ENCODE assay signal across 20 mouse cellular contexts in the genomic region with DNA sequence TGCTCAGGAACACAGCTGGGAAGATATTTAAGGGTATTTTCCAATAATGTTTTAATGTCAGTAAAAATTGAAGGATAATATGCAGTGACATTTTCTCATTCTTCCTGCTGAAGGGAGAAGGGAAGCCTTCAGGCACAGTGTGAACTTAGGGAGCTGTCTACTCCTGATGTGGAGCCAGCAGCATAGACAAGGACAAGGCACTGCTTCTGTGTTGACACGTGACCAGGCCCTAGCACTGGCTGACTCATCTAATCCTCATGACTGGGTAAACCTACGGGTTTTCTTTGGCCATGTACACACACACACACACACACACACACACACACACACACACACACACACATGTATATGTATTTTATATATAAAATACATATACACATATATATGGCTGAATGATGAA.
DNase-seq lines count a peak whose midpoint lies in the region; ATAC-seq and TF ChIP-seq lines count a peak whose summit lies in the region.
"Had no signal": no experiment of that assay in that cellular context is flagged by ENCODE, and none has a peak within 500 bp of the region (broad histone marks: within the 10 kb centered on the region; RNA-seq: fewer than 3 reads in every experiment).

No protein-coding gene starts in this region.

- H3K4me2 ChIP-seq in heart, postnatal 0 days (ENCODE audit: low read depth, low read length), result no peak overlapping the region
- H3K4me2 ChIP-seq in stomach, embryonic 15.5 days, result no peak overlapping the region
- H3K4me2 ChIP-seq: heart, embryonic 11.5 days; midbrain, embryonic 11.5 days had no signal

- H3K27ac ChIP-seq in heart, postnatal 0 days (ENCODE audit: low read depth), result peak overlapping the region; percentile 22; the same call in 1 of the 2 replicates
- no peak overlapping the region for H3K27ac ChIP-seq in heart, adult 2 months
- H3K27ac ChIP-seq in stomach, embryonic 15.5 days, result no peak overlapping the region
- H3K27ac ChIP-seq in gastrocnemius, adult 2 months, result no peak overlapping the region
- H3K27ac ChIP-seq: hindbrain, embryonic 10.5 days; hindbrain, postnatal 0 days; macrophage had no signal

- H3ac ChIP-seq in C2C12 (ENCODE audit: control insufficient read depth, insufficient read length, low read depth), result no peak overlapping the region

- no peaks in the 10 kb centered on the region for H3K36me3 ChIP-seq in heart, postnatal 0 days (replicated peaks; ENCODE audit: control insufficient read depth, insufficient read depth, low read length)
- no peaks in the 10 kb centered on the region for H3K36me3 ChIP-seq in heart, adult 2 months (ENCODE audit: control insufficient read depth, insufficient read depth, low read length)
- H3K36me3 ChIP-seq in C2C12 (ENCODE audit: control insufficient read depth, insufficient read depth), result no peaks in the 10 kb centered on the region
- no peaks in the 10 kb centered on the region for H3K36me3 ChIP-seq in stomach, embryonic 15.5 days
- H3K36me3 ChIP-seq: hindbrain, embryonic 10.5 days had no signal

- no peaks in the 10 kb centered on the region for H3K27me3 ChIP-seq in heart, postnatal 0 days (ENCODE audit: control insufficient read depth, insufficient read depth, low read length)
- H3K27me3 ChIP-seq in heart, adult 2 months (ENCODE audit: control insufficient read depth, insufficient read depth, low read length), result no peaks in the 10 kb centered on the region
- H3K27me3 ChIP-seq in C2C12 (ENCODE audit: control insufficient read depth, insufficient read depth, insufficient read length), result no peaks in the 10 kb centered on the region
- no peaks in the 10 kb centered on the region for H3K27me3 ChIP-seq in stomach, embryonic 15.5 days (replicated peaks)

- intact Hi-C loops in heart, adult 2 months (cut with DNase I), result no loop called here
- intact Hi-C loops in gastrocnemius, adult 2 months (cut with DNase I), result no loop called here

- no peaks in the 10 kb centered on the region for H3K79me3 ChIP-seq in C2C12 (ENCODE audit: low read depth)

- no peaks in the 10 kb centered on the region for H3K9me3 ChIP-seq in heart, postnatal 0 days (replicated peaks; ENCODE audit: control insufficient read depth, low read length)
- no peaks in the 10 kb centered on the region for H3K9me3 ChIP-seq in stomach, embryonic 15.5 days
- H3K9me3 ChIP-seq: hindbrain, embryonic 10.5 days had no signal

- H3K9ac ChIP-seq in heart, postnatal 0 days (replicated peaks; ENCODE audit: low read depth, low read length), result no peak overlapping the region
- H3K9ac ChIP-seq in heart, adult 2 months (ENCODE audit: low read depth, low read length), result no peak overlapping the region
- H3K9ac ChIP-seq in stomach, embryonic 15.5 days, result no peak overlapping the region
- H3K9ac ChIP-seq: liver, postnatal 0 days had no signal

- no peak for TF ChIP-seq POLR2A in heart, adult 2 months (IDR thresholded peaks at IDR 0.05; ENCODE audit: insufficient read depth, low read depth, low read length)

- no peak for TF ChIP-seq CTCF in heart, postnatal 0 days (IDR thresholded peaks at IDR 0.05; ENCODE audit: low read depth)
- no peak for TF ChIP-seq CTCF in heart, adult 2 months (IDR thresholded peaks at IDR 0.05)
- no peak for TF ChIP-seq CTCF in C2C12 (IDR thresholded peaks at IDR 0.05; ENCODE audit: control insufficient read depth, insufficient read depth, insufficient read length)
- no peak for TF ChIP-seq CTCF in gastrocnemius, adult 2 months (IDR thresholded peaks at IDR 0.05)

- H3K79me2 ChIP-seq in heart, adult 2 months (replicated peaks; ENCODE audit: control insufficient read depth, insufficient read depth, low read length), result no peaks in the 10 kb centered on the region
- no peaks in the 10 kb centered on the region for H3K79me2 ChIP-seq in C2C12 (ENCODE audit: control insufficient read depth, insufficient read depth)

- 29% methylated on average over 2 of the region's 2 CpGs for WGBS in heart, postnatal 0 days
- 27% methylated on average over 2 of the region's 2 CpGs for WGBS in heart, adult 2 months
- 58% methylated on average over 2 of the region's 2 CpGs for WGBS in stomach, embryonic 15.5 days

- no peak overlapping the region for H3K4me3 ChIP-seq in heart, postnatal 0 days (ENCODE audit: low read depth, low read length)
- no peak overlapping the region for H3K4me3 ChIP-seq in heart, adult 2 months
- H3K4me3 ChIP-seq in C2C12 (ENCODE audit: insufficient read depth, poor library complexity, severe bottlenecking), result no peak overlapping the region
- H3K4me3 ChIP-seq in stomach, embryonic 15.5 days (replicated peaks), result no peak overlapping the region
- H3K4me3 ChIP-seq in gastrocnemius, adult 2 months, result no peak overlapping the region
- H3K4me3 ChIP-seq: hindbrain, embryonic 10.5 days had no signal

- DNase-seq in heart, postnatal 0 days (ENCODE audit: low spot score), result no peak
- no peak for DNase-seq in heart, adult 2 months
- DNase-seq in adrenal gland, postnatal 25 days, result peak; percentile 10
- DNase-seq in urinary bladder, adult 18-20 months (ENCODE audit: low spot score in 2 of 2), result no peak
- no peak for DNase-seq in gastrocnemius, adult 2 months
- DNase-seq: cerebellum, adult 11 months; cerebellum, postnatal 14 days; gastrocnemius, postnatal 36 days; liver, postnatal 0 days; right cerebral cortex, postnatal 25 days; spleen, adult 18-20 months; thymus, postnatal 14 days had no signal

- H3K4me1 ChIP-seq in heart, postnatal 0 days (ENCODE audit: control insufficient read depth, insufficient read depth), result 0 out of 2 replicates have a peak, but pooled peaks cover 9% of the 10 kb centered on the region
- H3K4me1 ChIP-seq in heart, adult 2 months (ENCODE audit: control insufficient read depth, insufficient read depth, low read length), result no peaks in the 10 kb centered on the region
- H3K4me1 ChIP-seq in stomach, embryonic 15.5 days, result no peaks in the 10 kb centered on the region
- H3K4me1 ChIP-seq: hindbrain, embryonic 10.5 days had no signal

- 0 out of 2 replicates have a peak, but pooled peaks have one; percentile 44 for ATAC-seq in heart, postnatal 0 days (ENCODE audit: insufficient read depth, low read depth)
- peak; percentile 31; the same call in 1 of the 2 replicates for ATAC-seq in stomach, embryonic 15.5 days (ENCODE audit: insufficient read depth, low FRiP score, low read depth)
- ATAC-seq: liver, postnatal 0 days; lung, postnatal 0 days had no signal

- TF ChIP-seq EP300 in heart, postnatal 0 days (IDR thresholded peaks at IDR 0.05; ENCODE audit: low read depth), result no peak
- TF ChIP-seq EP300 in heart, adult 2 months (IDR thresholded peaks at IDR 0.05; ENCODE audit: insufficient read depth, low read depth, low read length), result no peak

TF ChIP-seq in C2C12, 6 proteins besides CTCF, POLR2A, EP300 and RAD21:
- peak; percentile 36 for TF ChIP-seq USF1 (IDR thresholded peaks at IDR 0.05; ENCODE audit: low read depth)
- TF ChIP-seq MAX (IDR thresholded peaks at IDR 0.05), result no peak
TF ChIP-seq in C2C12: peak in this region for 1.
